Mouse (Mus musculus) lung, embryonic 16.5 days (tissue): ENCODE results near the gene Primpol. TPM values are rescaled to one million over a fixed set of nuclear protein-coding genes. Genes with fewer than 3 reads are reported as not detected.
"Not testable (repeated sequence)": the region's sequence is repeated elsewhere in the genome, so short reads cannot be mapped to it uniquely, and the experiment has no call there.

ENCODE experiments used
- ATAC-seq: fragments of 200-750 bp; cut with Nextera tagmentation; 2 replicates; pipeline ENCODE4 v1.8.0; 2017; ENCODE audit warnings: low read depth, mild to moderate bottlenecking, moderate library complexity
- H3K27ac ChIP-seq: fragments of 300-500 bp; sonication (generic); 2 replicates; pipeline ENCODE4 v1.5.1; 2014; ENCODE audit warnings: mild to moderate bottlenecking, control low read depth, low read length
- H3K27me3 ChIP-seq: fragments of 300-500 bp; sonication (generic); 2 replicates; pipeline ENCODE4 v1.6.1; 2014; ENCODE audit warnings: low read depth, low read length, mixed read lengths; ENCODE audit not compliant: control insufficient read depth, insufficient read depth
- H3K36me3 ChIP-seq: fragments of 300-500 bp; sonication (generic); 2 replicates; pipeline ENCODE4 v1.6.1; 2014; ENCODE audit warnings: low read length; ENCODE audit not compliant: control insufficient read depth, insufficient read depth
- H3K4me1 ChIP-seq: fragments of 300-500 bp; sonication (generic); replicated peaks from 2 replicates; pipeline ENCODE4 v1.6.1; 2014; ENCODE audit warnings: low read length, mixed read lengths; ENCODE audit not compliant: control insufficient read depth, insufficient read depth
- H3K4me2 ChIP-seq: fragments of 300-500 bp; sonication (generic); 2 replicates; pipeline ENCODE4 v1.6.1; 2014; ENCODE audit warnings: low read depth, low read length, control low read depth
- H3K4me3 ChIP-seq: fragments of 300-500 bp; sonication (generic); 2 replicates; pipeline ENCODE4 v1.5.1; 2014; ENCODE audit warnings: mild to moderate bottlenecking, low read length, control low read depth
- H3K9ac ChIP-seq: fragments of 300-500 bp; sonication (generic); 2 replicates; pipeline ENCODE4 v1.6.1; 2014; ENCODE audit warnings: low read length, control low read depth
- H3K9me3 ChIP-seq: fragments of 300-500 bp; sonication (generic); 2 replicates; pipeline ENCODE4 v1.6.1; 2016; ENCODE audit warnings: low read length; ENCODE audit not compliant: control insufficient read depth
- WGBS: fragments of 180-500 bp; shearing (Covaris S2); extraction: QIAGEN DNeasy Blood & Tissue Kit; methylation state at CpG from one replicate; pipeline ENCODE4 v1.1.7; 2014; 5-methylcytosine and 5-hydroxymethylcytosine counted together
- polyA plus RNA-seq: library from polyadenylated mRNA; unstranded; fragments of >200 nt; fragmentation: Nextera tagmentation; extraction: Ambion mirVana; gene quantifications from 2 replicates; pipeline ENCODE4 v1.2.1, GENCODE M21; 2015

Gene Primpol
- polyA plus RNA-seq, 1 experiment from 2014 or later: 13.2 TPM

DNA sequence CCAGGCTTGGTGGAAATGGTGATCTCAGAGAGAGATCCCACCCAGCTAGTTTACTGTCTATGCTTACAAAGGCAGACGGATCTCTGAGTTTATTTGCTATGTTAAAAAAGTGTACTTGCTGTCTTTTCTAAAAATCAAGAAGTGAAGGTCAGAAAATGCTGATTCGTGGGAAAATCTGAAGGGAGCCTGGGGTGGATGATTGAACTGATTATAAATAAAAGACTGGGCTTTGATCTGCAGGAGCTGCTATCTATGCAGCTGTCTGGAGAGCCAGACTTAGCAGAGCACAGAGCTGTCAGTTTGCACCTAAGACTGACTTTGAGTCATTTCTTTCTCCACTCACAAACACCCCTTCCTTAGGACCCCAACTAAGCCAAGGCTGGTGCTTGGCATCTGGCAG is 19.6 kb downstream of the Primpol start:
- no peaks in the 10 kb centered on the region for H3K9me3 ChIP-seq
- no peaks in the 10 kb centered on the region for H3K36me3 ChIP-seq
- no peak overlapping the region for H3K4me3 ChIP-seq
- H3K27ac ChIP-seq: no peak overlapping the region
- ATAC-seq: no peak
- H3K27me3 ChIP-seq: no peaks in the 10 kb centered on the region
- WGBS: 47% methylated on average over 2 of the region's 2 CpGs
- no peak overlapping the region for H3K9ac ChIP-seq
- H3K4me2 ChIP-seq: no peak overlapping the region
- H3K4me1 ChIP-seq: no peaks in the 10 kb centered on the region

DNA sequence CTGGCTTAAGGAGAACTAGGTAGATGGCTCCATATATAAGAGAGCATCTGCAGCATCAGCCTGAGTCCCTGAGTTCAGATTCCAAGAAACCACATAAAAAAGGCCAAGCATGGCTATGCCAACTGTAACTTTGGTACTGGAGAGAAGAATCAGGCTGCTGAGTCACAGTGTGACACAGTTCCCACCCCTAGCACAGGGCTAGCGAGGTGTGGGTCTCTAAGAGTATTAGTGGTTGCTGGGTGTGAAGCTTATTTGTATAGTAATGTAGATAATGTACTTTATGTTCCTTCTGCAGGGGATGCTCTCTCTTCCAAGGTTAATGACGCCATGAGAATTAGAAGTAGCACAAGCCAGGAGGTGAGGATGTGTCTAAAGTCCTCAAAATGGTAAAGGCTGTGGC is 20.5 kb downstream of the Primpol start:
- Histone ChIP-seq H3K27ac (no peak overlapping the region), H3K9ac (no peak overlapping the region), H3K4me2 (no peak overlapping the region), H3K4me3 (no peak overlapping the region), H3K9me3 (no peaks in the 10 kb centered on the region), H3K27me3 (no peaks in the 10 kb centered on the region), H3K4me1 (no peaks in the 10 kb centered on the region), H3K36me3 (no peaks in the 10 kb centered on the region)
- no peak for ATAC-seq
- 89% methylated on average over 2 of the region's 2 CpGs for WGBS

DNA sequence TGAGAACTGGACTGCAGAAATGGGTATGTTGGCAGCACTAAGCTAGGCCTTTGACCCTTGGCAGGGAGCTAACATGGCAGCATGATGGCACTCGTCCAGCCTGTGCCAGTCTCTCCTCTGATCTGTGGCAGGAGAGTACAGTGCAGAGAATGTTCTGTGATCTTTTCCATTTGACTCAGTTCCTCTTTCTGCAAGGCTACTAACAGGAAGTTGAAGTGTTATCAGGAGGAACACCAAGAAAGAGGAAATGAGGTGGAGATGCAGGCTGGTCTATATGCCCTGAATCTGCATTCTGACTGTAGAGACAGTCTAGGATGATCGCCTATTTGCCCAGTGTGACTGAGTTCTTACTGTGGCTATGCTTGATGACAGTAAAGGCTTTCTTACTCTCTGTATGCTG is 21.4 kb downstream of the Primpol start:
- Histone ChIP-seq H3K27me3 (no peaks in the 10 kb centered on the region), H3K9me3 (no peaks in the 10 kb centered on the region), H3K9ac (no peak overlapping the region), H3K36me3 (no peaks in the 10 kb centered on the region), H3K4me1 (no peaks in the 10 kb centered on the region), H3K27ac (no peak overlapping the region), H3K4me3 (no peak overlapping the region), H3K4me2 (no peak overlapping the region)
- no peak for ATAC-seq
- WGBS: 83% methylated on average over 2 of the region's 2 CpGs

DNA sequence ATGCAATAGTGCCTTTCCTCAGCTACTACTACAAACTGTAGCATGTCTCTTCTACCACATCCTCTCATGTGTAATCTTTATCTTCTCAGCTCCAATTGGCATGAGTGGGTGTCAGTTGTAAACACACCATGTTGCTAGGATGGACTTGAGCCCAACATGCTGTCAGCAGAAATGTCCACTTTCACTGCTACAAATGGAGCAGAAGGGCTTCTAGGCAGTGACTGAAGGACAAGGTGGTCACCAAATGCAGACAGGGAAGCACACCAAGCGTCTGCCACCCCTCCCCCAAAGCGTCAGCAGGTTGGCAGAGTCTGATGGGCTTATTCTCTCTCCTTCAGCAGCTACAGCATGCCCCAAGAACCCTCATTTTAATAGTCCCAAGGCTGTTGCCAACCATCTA is 23.2 kb downstream of the Primpol start:
- 70% methylated on average over 2 of the region's 2 CpGs for WGBS
- H3K9ac ChIP-seq: no peak overlapping the region

DNA sequence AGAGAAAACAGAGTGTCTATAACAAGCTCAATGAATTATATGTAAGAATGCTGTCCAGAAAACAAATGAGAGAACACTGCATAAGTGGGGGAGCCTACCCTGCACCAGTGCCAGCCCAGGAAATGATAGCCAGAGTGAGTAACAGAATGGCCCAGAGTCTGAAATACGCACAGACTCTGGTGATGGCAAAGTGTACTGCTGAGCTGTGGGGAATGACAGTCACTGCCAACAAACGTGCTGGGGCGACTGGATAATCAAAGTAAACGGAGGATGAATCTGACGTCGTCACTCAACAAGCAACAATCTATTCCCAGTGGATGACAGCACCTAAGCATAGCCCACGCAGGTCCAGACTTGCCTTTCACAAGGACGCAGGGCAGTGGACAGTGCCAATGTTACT is 23.9 kb downstream of the Primpol start:
- WGBS: 78% methylated on average over 8 of the region's 8 CpGs
- no peaks in the 10 kb centered on the region for H3K36me3 ChIP-seq
- no peaks in the 10 kb centered on the region for H3K9me3 ChIP-seq
- H3K4me2 ChIP-seq: no peak overlapping the region
- H3K9ac ChIP-seq: no peak overlapping the region
- H3K4me3 ChIP-seq: no peak overlapping the region
- H3K4me1 ChIP-seq: no peaks in the 10 kb centered on the region
- ATAC-seq: no peak; the same call in 1 of the 2 replicates
- no peaks in the 10 kb centered on the region for H3K27me3 ChIP-seq
- no peak overlapping the region for H3K27ac ChIP-seq

More for the DNA sequence above, 23.2 kb downstream of the Primpol start:
- no peaks in the 10 kb centered on the region for H3K27me3 ChIP-seq
- H3K4me1 ChIP-seq: no peaks in the 10 kb centered on the region
- H3K9me3 ChIP-seq: no peaks in the 10 kb centered on the region
- no peak overlapping the region for H3K4me3 ChIP-seq
- ATAC-seq: no peak; the same call in 1 of the 2 replicates
- no peak overlapping the region for H3K4me2 ChIP-seq
- no peak overlapping the region for H3K27ac ChIP-seq
- H3K36me3 ChIP-seq: no peaks in the 10 kb centered on the region

DNA sequence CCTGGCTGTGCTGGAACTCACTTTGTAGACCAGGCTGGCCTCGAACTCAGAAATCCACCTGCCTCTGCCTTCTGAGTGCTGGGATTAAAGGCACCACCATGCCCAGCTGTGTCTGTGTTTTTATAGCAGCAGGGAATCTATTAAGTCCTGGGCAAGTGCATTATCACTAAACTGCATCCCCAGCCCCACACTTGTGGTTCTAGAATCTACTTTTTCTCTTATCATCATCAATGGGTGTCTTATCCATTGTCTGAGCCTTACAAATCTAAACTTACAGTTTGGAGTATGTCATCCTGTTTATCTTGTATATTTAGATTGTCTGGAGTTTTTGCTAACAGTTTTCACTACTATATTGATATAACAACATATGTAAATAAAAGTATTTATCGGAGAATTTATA is 28.3 kb downstream of the Primpol start:
- 91% methylated on average over 2 of the region's 2 CpGs for WGBS
- H3K4me2 ChIP-seq: no peak overlapping the region
- H3K4me1 ChIP-seq: no peaks in the 10 kb centered on the region
- H3K27me3 ChIP-seq: no peaks in the 10 kb centered on the region
- H3K36me3 ChIP-seq: no peaks in the 10 kb centered on the region
- ATAC-seq: no peak
- H3K9me3 ChIP-seq: no peaks in the 10 kb centered on the region
- no peak overlapping the region for H3K4me3 ChIP-seq
- H3K27ac ChIP-seq: no peak overlapping the region
- no peak overlapping the region for H3K9ac ChIP-seq

DNA sequence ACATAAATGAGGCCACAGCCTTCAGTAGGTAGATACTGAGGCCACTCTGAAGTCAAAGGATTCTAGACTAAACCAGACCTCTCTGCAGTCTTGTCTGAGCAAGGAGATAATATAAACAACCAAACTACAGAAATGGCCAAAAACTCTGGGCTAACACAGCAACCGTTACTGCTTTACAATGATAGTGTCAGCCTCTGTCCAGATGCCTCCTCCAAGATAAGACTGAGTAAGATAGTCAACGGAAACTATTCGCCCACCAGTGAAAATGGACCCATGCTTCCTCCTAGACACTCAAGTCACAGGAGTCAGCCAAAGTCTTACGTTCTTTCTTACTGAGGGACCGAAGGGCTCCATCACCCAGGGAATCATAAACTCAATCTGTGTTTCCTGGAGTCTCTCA is 29.1 kb downstream of the Primpol start:
- no peaks in the 10 kb centered on the region for H3K9me3 ChIP-seq
- no peak overlapping the region for H3K9ac ChIP-seq
- no peaks in the 10 kb centered on the region for H3K27me3 ChIP-seq
- H3K4me3 ChIP-seq: no peak overlapping the region
- no peak overlapping the region for H3K27ac ChIP-seq
- WGBS: 78% methylated on average over 5 of the region's 5 CpGs
- no peak for ATAC-seq
- H3K36me3 ChIP-seq: no peaks in the 10 kb centered on the region
- H3K4me1 ChIP-seq: no peaks in the 10 kb centered on the region
- H3K4me2 ChIP-seq: no peak overlapping the region

DNA sequence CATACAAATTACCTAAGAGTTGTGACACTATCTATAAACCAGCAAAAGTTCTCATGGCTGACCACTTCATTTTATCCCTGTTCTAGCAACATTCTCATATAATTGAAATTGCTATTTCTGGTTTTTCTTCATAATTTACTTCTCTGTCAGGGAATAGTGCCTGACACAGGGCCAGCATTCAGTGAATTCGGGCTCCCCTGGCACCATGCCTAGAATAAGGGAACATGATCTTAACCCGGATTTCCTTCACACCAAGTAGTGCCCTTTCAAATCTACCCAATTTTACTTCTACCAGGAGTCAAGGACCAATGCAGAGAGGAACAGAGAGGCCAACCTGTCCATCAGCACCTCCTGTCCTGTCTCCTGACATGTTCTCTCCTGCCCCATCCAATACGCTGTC is 31.4 kb downstream of the Primpol start:
- ATAC-seq: no peak

DNA sequence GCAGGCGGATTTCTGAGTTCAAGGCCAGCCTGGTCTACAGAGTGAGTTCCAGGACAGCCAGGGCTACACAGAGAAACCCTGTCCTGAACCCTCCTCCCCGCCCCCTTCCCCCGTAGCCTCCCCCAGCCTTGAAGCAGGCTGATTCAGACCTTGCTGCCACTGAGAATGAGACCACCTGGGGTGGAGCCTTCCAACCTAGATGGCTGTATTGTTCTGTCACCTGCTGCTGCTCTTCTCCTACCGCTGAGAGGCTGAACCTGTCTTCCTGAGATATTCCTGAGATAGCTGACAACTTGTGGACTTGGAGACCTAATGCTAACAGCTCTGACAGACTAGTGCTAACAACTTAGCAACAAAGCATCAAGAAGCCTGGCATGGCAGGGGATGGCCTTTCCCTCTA is 32.7 kb downstream of the Primpol start:
- not testable (repeated sequence) for H3K27ac ChIP-seq, H3K9ac ChIP-seq, H3K9me3 ChIP-seq, H3K4me3 ChIP-seq, H3K36me3 ChIP-seq, H3K27me3 ChIP-seq, ATAC-seq, H3K4me2 ChIP-seq, H3K4me1 ChIP-seq
- 57% methylated on average over 4 of the region's 4 CpGs for WGBS

More for the DNA sequence above, 31.4 kb downstream of the Primpol start:
- Histone ChIP-seq H3K36me3 (peaks cover 2% of the 10 kb centered on the region; the same call in 1 of the 2 replicates), H3K4me3 (no peak overlapping the region), H3K4me2 (no peak overlapping the region), H3K27ac (no peak overlapping the region), H3K9me3 (no peaks in the 10 kb centered on the region), H3K27me3 (no peaks in the 10 kb centered on the region), H3K9ac (no peak overlapping the region), H3K4me1 (no peaks in the 10 kb centered on the region)
- 48% methylated on average over 3 of the region's 3 CpGs for WGBS

DNA sequence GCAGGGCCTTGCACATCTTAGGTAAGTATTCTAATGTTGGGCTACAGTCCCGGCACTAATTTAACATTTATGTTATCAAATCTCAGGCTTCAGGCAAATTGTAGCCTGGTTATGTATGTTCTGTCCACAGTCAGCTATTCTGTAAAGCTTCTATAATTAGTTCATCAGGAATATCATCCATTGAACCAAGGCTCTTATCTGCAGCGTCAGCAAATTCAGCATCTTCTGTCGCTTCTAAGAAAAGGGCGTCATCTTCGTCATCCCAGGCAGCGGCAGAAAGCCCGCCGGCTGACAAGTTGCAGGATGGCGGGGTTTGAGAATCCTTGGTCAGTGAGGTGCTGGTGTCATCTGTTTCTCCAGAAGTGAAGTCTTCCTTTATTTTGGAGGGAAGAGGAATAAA is 38.2 kb downstream of the Primpol start:
- 92% methylated on average over 9 of the region's 9 CpGs for WGBS
- Histone ChIP-seq H3K4me3 (no peak overlapping the region), H3K4me2 (no peak overlapping the region), H3K27ac (no peak overlapping the region), H3K27me3 (no peaks in the 10 kb centered on the region), H3K9me3 (no peaks in the 10 kb centered on the region), H3K9ac (no peak overlapping the region), H3K4me1 (no peaks in the 10 kb centered on the region), H3K36me3 (peaks cover 17% of the 10 kb centered on the region)
- no peak for ATAC-seq
